Mouse (Mus musculus) c-Kit-positive CD71-positive TER-119-negative erythroid progenitor cells, embryonic 14.5 days (primary cell): ENCODE data around the gene Irak3.

ENCODE experiments used
- DNase-seq: peaks from one replicate; pipeline ENCODE4 v3.0.0-alpha.2; 2013; ENCODE audit warnings: low read depth

Gene Irak3

GRCm38 (mm10) chr10:120097564-120097963 lies 104.4 kb downstream of the Irak3 start:
- no peak for DNase-seq

GRCm38 (mm10) chr10:120095716-120096115 lies 106.2 kb downstream of the Irak3 start:
- DNase-seq = no peak

GRCm38 (mm10) chr10:120095136-120095535 lies 106.8 kb downstream of the Irak3 start:
- DNase-seq = no peak

- no peak for DNase-seq
These were observed 109.4 kb downstream of the Irak3 start for GRCm38 (mm10) chr10:120092548-120092947.
